Mouse (Mus musculus): ENCODE measurements around the gene Wnk2. TPM values are rescaled to one million over a fixed set of nuclear protein-coding genes. Genes with fewer than 3 reads are reported as not detected.

Wnk2 gene
- polyA plus RNA-seq, 1 experiment from 2014 or later, result 19.0 TPM

DNA sequence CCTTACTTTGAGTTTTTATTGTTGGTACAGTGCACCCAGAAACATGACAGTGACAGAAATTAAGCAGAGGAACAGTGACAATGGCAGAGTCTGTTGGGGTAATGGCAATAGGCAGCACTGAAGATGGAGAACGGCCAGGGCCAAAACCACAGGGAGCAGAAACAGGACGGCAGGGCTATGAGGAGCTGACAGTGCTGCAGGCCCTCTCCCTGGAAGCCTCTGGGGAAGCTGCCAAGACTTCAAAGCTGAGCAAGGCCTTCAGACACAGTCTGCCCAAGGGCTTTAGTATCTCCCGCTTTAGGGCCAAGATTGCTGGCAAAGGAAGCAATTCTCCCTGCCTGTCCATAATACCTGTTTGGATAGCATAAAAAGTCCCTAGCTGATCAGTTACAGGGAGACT lies 146.1 kb downstream of the Wnk2 start:
- no peak overlapping the region for H3K27ac ChIP-seq (replicated peaks)
- no peak for ATAC-seq (ENCODE audit: low FRiP score)
- 43% methylated on average over 3 of the region's 3 CpGs for WGBS

DNA sequence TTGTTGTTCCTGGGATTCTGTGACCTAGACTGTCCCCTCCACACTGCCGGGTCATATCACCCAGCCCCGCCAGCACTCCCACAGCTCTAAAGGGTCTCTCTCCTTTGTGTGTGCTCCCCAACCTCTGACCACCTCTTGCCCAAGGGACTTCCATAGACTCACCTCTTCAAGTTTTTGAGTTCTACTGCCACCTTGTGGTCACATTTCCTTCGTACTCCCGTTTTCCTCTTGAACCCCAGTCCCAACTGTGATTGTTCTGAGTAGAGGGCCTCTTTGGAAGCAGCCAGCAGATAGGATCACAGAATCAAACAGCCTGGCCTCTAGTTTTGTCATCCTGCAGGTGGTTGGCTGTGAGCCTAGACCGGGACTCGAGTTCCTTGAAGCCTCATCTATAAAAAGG lies 149.2 kb downstream of the Wnk2 start:
- no peak overlapping the region for H3K4me3 ChIP-seq (replicated peaks)
- WGBS, result 16% methylated on average over 6 of the region's 6 CpGs
- H3K36me3 ChIP-seq, result no peaks in the 10 kb centered on the region
- no peaks in the 10 kb centered on the region for H3K9me3 ChIP-seq (replicated peaks)
- no peak overlapping the region for H3K27ac ChIP-seq (replicated peaks)
- no peak overlapping the region for H3K9ac ChIP-seq (replicated peaks)
- H3K27me3 ChIP-seq (replicated peaks), result no peaks in the 10 kb centered on the region
- ATAC-seq (ENCODE audit: low FRiP score), result no peak
- no peak overlapping the region for H3K4me2 ChIP-seq
- H3K4me1 ChIP-seq, result peaks cover 10% of the 10 kb centered on the region; the same call in 1 of the 2 replicates

More for the DNA sequence above, 146.1 kb downstream of the Wnk2 start:
- Histone ChIP-seq H3K27me3 (replicated peaks) (no peaks in the 10 kb centered on the region), H3K4me3 (replicated peaks) (no peak overlapping the region), H3K4me1 (peaks cover 4% of the 10 kb centered on the region; the same call in 1 of the 2 replicates), H3K36me3 (no peaks in the 10 kb centered on the region), H3K4me2 (no peak overlapping the region), H3K9me3 (replicated peaks) (no peaks in the 10 kb centered on the region), H3K9ac (replicated peaks) (no peak overlapping the region)

DNA sequence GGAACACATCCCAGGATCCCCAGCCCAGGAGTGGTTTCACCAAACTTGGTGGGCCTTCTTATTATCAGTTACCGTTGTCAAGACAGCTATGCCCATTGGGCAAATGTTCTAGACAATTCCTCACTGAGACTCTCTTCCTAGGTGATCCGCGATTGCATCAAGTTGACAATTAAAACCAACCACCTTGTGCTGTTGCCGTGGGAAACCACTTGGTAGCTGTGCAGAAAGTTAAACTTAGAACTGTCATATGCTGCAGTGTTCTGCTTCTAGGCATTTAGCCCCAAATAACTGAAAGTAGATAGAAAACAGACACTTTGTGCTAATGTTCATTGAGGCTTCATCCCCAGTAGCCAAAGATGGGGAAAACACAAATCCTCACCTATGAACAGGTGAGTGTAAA lies 151.1 kb downstream of the Wnk2 start:
- ATAC-seq (ENCODE audit: low FRiP score), result no peak
- Histone ChIP-seq H3K27me3 (replicated peaks) (no peaks in the 10 kb centered on the region), H3K4me1 (peaks cover 7% of the 10 kb centered on the region; the same call in 1 of the 2 replicates), H3K9me3 (replicated peaks) (no peaks in the 10 kb centered on the region), H3K27ac (replicated peaks) (no peak overlapping the region), H3K4me2 (no peak overlapping the region), H3K36me3 (no peaks in the 10 kb centered on the region), H3K4me3 (replicated peaks) (no peak overlapping the region), H3K9ac (replicated peaks) (no peak overlapping the region)
- WGBS, result 88% methylated on average over 4 of the region's 4 CpGs

DNA sequence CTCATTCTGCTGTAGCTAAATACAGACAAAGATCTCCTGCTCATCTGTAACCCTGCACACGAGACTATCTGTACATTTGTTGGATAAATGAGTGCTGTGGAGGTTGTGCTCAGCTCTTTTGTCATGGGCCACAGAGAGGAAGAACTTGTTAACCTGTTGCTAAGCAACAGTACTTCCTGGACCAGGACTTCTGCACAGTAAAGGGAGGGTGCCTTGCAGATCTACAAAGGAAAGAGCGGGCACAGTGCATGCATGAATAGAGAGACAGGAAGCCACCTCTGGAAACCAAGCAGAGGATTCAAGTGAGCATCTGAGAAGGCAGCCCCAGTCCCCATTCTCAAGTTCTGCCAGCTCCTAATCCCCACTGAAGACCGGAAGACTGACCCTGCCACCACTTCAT lies 152.9 kb downstream of the Wnk2 start:
- H3K4me1 ChIP-seq, result 0 out of 2 replicates have a peak, but pooled peaks cover 6% of the 10 kb centered on the region
- no peak overlapping the region for H3K27ac ChIP-seq (replicated peaks)
- H3K4me3 ChIP-seq (replicated peaks), result no peak overlapping the region
- no peak overlapping the region for H3K9ac ChIP-seq (replicated peaks)
- H3K9me3 ChIP-seq (replicated peaks), result no peaks in the 10 kb centered on the region
- ATAC-seq (ENCODE audit: low FRiP score), result peak; percentile 68; the same call in 1 of the 2 replicates
- H3K36me3 ChIP-seq, result no peaks in the 10 kb centered on the region
- no peak overlapping the region for H3K4me2 ChIP-seq
- no peaks in the 10 kb centered on the region for H3K27me3 ChIP-seq (replicated peaks)
- 10% methylated on average over 3 of the region's 3 CpGs for WGBS

DNA sequence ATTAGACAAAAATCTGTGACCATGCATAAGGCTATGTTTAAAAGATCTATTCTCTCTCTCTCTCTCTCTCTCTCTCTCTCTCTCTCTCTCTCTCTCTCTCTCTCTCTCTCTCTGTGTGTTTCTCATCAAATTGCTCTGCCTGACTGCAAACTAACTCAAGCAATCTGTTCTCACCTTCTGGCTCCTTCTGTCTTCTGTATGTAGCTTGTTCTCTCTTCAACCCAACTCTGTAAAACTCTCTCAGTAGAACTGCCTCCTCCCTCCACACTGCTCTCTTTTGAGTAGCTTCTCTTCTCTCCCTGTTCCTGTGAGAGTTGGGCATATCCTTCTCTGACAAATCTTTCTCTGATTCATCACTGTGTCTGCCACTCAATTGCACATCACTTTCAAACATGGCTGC lies 154.9 kb downstream of the Wnk2 start:
- H3K36me3 ChIP-seq, result no peaks in the 10 kb centered on the region
- no peak overlapping the region for H3K4me2 ChIP-seq
- no peak overlapping the region for H3K27ac ChIP-seq (replicated peaks)
- no peak overlapping the region for H3K4me3 ChIP-seq (replicated peaks)
- no peak overlapping the region for H3K9ac ChIP-seq (replicated peaks)
- 0 out of 2 replicates have a peak, but pooled peaks cover 6% of the 10 kb centered on the region for H3K4me1 ChIP-seq
- no peak for ATAC-seq (ENCODE audit: low FRiP score)
- H3K27me3 ChIP-seq (replicated peaks), result no peaks in the 10 kb centered on the region
- no peaks in the 10 kb centered on the region for H3K9me3 ChIP-seq (replicated peaks)

DNA sequence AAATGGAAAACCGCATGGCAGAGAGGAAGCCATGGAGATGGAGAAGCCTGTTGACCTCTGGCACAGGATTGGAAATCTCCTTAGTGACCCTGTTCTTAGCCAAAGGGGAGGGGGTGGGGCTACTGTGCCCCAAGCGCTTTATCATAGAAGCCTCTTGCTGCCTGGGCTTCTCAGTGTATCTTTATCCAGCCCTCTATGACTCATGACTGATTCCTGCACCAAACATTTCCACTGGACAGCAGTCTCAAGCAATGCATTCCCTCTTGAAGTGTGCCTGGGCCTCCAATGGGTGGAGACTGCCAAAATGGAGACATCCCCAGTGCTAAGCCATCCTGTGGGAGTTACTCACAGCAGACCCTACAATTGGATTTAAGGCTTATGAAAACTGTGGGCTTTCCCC lies 157.7 kb downstream of the Wnk2 start:
- H3K27ac ChIP-seq (replicated peaks), result no peak overlapping the region
- no peak overlapping the region for H3K4me3 ChIP-seq (replicated peaks)
- WGBS, result 86% methylated on average over 2 of the region's 2 CpGs
- no peaks in the 10 kb centered on the region for H3K36me3 ChIP-seq
- no peak for ATAC-seq (ENCODE audit: low FRiP score)
- 0 out of 2 replicates have a peak, but pooled peaks cover 4% of the 10 kb centered on the region for H3K4me1 ChIP-seq
- no peaks in the 10 kb centered on the region for H3K27me3 ChIP-seq (replicated peaks)
- no peaks in the 10 kb centered on the region for H3K9me3 ChIP-seq (replicated peaks)
- no peak overlapping the region for H3K9ac ChIP-seq (replicated peaks)
- H3K4me2 ChIP-seq, result no peak overlapping the region

Other genes starting within 250 kb of the Wnk2 start
- 11.5 and 13.4 TPM in 2 replicates for gene Fam120a, start 180.0 kb downstream of the Wnk2 start, polyA plus RNA-seq (2015; fragmentation: Nextera tagmentation; extraction: Ambion mirVana)
- gene Ninj1, start 39.5 kb upstream of the Wnk2 start, polyA plus RNA-seq (2015; fragmentation: Nextera tagmentation; extraction: Ambion mirVana), result 37.4 and 38.9 TPM in 2 replicates
- 44.6 and 45.5 TPM in 2 replicates for gene Card19, start 68.0 kb upstream of the Wnk2 start, polyA plus RNA-seq (2015; fragmentation: Nextera tagmentation; extraction: Ambion mirVana)
- gene Susd3, start 100.7 kb upstream of the Wnk2 start, polyA plus RNA-seq (2015; fragmentation: Nextera tagmentation; extraction: Ambion mirVana), result 0.95 and 2.1 TPM in 2 replicates
- 2.1 and 2.2 TPM in 2 replicates for gene Fgd3, start 172.3 kb upstream of the Wnk2 start, polyA plus RNA-seq (2015; fragmentation: Nextera tagmentation; extraction: Ambion mirVana)
- gene Bicd2, start 193.6 kb upstream of the Wnk2 start, polyA plus RNA-seq (2015; fragmentation: Nextera tagmentation; extraction: Ambion mirVana), result 28.3 and 30.3 TPM in 2 replicates